Mouse (Mus musculus): ENCODE results near the gene Gja1.
"Not testable (repeated sequence)": the region's sequence is repeated elsewhere in the genome, so short reads cannot be mapped to it uniquely, and the experiment has no call there.

Gene Gja1

DNA sequence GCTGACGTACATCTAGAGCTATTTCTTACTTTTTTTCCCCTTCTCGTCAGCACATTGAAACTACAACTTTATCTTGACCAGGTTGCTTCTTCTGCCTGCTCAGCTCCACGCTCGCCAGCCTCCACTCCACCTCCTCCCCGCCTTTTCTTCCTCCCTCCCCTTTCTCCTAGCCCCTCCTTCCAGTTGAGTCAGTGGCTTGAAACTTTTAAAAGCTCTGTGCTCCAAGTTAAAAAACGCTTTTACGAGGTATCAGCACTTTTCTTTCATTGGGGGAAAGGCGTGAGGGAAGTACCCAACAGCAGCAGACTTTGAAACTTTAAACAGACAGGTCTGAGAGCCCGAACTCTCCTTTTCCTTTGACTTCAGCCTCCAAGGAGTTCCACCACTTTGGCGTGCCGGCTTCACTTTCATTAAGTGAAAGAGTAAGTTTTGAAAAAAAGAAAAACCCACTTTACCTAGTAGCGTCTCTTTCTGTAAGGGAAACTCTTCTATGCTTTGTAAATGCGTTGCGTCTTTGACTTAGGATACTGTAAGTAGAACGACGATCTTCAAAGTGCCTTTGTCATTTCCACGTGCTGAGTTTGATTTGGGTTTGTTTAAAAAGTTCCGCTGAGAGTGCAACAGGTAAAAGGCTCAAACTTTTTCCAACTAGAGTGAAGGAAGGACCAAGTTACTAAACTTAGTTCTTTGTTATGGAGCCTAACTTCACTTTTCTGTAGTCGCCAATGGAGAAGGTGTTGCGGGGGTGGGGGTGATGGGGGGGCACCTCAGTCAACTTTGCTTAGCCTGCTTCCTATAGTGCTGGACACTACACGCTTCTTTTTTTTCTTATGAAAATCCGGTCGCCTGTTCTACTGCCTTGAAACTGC is at the start of gene Gja1:
TSS of gene Gja1 (plus strand) at position 234 of the 869 bp plus-strand sequence.
- peak; percentile 10 for DNase-seq (ENCODE audit: low read depth, low spot score)

DNA sequence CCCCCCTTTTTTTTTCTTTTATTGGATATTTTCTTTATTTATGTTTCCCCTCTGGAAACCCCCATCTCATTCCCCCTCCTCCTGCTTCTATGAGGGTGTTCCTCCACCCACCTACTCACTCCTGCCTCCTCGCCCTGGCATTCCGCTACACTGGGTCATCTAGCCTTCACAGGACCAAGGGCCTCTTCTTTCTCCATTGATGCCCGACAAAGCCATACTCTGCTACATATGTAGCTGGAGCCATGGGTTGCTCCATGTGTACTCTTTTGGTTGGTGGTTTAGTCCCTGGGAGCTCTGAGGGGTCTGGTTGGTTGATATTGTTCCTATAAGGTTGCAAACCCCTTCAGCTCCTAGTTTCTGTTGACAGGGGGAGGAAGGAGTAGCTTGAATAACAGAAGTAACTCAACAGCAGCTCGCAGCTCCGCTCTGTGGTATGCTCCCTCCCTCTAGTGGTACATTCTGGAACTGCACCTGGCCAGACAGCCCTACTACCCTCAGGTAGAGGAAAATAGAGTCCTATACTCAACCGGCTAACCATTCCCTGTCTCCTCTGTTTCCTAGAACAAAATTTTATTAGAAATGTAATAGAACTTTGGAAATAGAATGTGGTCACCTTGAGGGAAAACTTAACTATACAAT is 38.2 kb upstream of the Gja1 start:
- peak; percentile 85 for DNase-seq (ENCODE audit: low read depth, low spot score)

DNA sequence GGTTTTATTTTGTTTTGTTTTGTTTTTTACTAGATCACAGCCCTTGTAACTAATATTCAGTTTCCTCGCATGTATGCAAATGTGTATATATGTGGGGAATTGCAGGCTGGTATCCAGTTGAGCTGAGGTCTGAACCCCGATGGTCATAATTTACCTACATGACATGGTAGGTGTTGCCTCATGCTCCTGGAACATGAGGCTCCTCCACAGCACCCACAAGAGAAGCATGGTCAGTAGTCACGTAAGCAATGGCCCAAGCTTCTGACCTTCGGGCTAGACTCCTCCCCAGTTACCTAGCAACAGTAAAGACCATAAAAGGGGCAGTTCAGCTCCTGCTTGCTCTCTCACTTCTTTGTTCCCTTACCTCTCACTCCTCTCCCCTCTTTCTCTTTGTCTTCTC is 16.7 kb upstream of the Gja1 start:
- DNase-seq (ENCODE audit: low read depth, low spot score): no peak

DNA sequence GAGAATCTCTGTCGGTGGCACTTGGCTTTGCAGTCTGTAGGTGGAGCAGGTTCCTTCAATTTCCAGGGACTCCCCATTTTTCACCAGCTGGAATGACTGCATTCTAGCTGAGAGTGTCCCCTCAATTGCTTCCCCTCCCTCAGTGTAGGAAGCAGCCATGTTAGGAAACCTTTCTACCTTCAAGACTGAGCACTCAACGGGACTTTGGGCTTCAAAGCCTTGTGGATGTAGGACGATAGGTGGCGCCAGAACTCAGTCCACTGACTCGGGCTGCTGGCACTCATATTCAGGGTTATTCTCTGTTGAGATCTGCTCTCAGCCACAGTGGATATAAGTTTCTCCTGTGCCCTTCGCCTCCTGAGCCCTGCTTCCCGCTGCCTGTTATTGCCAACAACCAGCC is 8.1 kb upstream of the Gja1 start:
- DNase-seq (ENCODE audit: low read depth, low spot score): peak; percentile 80

DNA sequence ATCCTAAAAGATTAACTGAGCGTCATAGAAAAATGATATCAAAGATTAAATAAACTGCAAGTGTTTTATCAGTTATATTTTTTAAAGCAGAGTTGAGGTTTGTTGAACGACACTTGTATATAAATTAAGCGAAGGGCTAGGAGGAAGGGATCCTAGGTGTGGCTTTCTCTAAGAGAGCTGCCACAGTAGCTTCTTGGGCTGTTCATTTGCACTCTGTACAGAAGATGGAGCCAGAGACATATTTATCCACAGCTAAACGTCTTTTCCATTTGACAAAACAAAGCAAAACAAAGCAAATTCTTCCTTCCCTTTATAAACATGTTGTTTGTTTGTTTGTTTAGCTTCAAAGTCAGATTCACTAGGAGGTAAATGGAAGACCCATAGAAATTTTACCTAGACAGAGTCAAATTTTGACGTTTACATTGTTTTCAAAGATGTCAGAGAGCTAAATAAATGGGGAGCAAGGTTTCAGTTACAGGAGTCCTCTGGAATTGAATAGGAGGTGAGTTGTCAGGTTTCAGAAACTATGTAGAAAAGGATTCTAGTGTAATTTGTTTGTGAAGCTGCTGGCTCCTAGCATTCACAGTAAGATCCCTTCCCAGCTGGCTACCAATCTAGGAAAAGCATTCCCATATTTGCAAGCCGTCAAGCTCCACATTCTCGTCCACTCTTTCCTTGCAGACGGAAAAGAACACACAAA is 4.0 kb upstream of the Gja1 start:
- peak; percentile 59 for DNase-seq (ENCODE audit: low read depth, low spot score)

DNA sequence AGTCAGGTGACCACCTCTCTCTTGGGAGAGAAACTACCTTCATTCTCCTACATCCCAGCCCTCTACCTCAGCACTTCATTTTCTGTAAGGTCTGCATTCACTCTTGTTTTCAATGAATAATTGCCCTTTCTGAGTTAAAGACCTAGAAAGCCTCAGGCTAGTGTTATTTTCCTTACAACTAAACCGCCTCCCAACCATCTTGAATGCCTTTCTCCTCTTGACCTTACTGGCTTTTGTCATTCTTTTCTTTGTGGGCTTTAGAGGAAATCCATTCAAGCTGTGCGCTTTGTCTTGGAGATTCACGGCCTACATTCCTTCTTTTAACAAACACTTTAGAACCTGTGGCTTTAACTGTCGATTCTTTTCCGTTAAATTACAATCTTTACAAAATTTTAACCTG is 3.0 kb upstream of the Gja1 start:
- no peak for DNase-seq (ENCODE audit: low read depth, low spot score)

DNA sequence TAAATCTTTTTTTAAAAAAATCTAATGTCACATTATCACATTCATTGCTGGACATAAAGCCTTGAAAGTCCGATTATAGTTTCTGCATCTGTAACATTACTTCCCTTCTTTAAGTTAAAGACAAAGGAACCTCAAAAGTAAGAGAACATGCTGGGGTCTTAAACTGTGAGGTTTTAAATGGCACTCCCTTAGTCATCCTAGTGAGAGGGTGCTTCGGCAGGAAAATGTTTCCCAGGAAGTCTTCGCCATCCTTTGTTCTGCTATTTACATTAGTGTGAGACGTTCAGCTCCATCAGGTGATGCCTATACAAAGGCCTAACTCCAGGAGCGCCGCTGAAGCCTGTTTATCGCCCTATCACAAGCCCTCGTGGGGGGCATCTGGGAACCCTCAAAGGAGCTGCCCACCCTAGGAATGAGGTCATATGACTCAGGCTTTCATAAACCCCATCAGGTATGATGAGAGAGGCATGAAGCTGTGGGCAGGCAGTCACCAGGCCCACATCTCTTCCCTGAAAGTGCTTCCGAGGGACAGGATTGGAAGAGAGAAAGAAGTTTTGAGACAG is 1.1 kb upstream of the Gja1 start:
- DNase-seq (ENCODE audit: low read depth, low spot score): no peak

DNA sequence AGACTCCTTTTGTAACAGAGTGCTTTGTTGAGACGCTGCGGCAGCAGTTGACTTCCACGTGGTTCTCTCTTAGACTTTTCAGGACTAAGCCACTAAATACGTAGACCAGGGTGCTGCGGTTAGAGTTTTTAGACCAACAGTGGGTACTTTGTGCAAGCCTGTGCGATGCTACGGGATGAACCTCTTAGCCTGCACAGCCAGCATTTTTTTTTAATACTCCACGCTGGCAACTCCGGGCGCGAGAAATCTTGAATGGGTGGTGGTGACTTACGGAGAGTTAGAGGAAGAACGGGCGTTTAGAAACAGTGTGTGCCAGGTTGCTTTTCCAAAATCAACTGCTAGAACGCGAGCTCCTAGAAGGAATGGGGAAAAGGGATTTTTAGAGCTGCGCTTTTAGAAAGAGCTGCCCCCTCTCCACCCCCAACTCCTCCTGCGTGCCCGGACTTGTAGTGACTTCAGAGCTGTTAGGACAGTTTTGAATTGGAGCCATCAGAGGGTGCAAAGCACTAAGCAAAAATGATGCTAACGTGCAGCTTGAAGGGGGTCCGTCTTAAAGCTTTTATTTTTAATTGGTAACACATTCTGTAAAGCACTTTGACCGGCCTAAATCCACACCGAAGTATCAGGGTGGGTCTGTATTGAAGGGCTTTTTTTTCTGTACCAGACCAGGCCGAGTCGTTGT is 977 bp downstream of the Gja1 start:
- DNase-seq (ENCODE audit: low read depth, low spot score): peak; percentile 6

DNA sequence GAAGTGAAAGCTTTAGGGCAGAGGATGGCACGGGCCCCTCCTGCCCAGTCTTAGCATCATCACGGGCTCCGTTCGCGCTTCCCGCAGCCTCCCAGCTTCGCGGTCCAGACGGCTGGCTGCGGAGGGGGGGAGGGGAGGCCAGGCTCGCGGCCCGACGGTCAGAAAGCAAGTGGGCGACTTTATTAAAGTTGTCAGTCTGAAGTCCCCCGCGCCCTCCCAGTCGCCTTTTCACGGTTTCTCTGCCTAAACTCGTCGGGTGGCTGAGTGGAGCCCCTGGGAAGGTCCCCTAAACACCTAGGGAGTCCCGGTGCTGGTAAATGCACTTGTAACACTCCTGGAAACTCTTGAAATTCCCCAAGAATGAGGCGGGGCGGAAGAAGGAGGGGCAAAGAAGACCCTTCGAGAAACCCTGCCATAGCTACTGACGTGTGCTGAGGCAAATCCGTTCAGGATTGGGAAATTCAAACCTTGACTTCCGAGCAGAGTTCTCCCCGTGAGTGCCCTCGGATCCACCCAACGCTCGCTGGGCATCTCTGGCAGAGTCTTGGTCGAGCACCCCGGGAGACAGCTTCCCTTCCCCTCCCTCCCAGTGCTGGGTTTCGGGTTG is 1.6 kb downstream of the Gja1 start:
- DNase-seq (ENCODE audit: low read depth, low spot score): no peak

DNA sequence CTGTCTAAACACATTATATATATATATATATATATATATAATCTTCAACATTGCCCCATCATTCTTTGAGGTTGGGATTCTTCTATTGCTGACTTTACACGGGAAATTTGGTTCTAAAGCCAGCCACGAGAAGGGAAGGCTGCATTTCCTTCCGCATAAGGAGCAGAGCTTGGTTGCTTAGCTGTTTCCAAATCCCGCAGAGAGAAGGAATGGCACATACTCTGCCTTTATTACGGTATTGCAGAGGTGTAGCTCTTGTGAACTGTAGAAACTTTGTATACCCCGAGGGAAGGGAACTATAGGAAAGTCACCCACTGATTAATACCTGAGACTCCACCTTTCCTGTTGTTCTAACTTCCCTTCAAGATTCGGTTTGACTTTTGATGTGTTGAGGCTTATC is 2.6 kb downstream of the Gja1 start:
- DNase-seq (ENCODE audit: low read depth, low spot score): no peak

DNA sequence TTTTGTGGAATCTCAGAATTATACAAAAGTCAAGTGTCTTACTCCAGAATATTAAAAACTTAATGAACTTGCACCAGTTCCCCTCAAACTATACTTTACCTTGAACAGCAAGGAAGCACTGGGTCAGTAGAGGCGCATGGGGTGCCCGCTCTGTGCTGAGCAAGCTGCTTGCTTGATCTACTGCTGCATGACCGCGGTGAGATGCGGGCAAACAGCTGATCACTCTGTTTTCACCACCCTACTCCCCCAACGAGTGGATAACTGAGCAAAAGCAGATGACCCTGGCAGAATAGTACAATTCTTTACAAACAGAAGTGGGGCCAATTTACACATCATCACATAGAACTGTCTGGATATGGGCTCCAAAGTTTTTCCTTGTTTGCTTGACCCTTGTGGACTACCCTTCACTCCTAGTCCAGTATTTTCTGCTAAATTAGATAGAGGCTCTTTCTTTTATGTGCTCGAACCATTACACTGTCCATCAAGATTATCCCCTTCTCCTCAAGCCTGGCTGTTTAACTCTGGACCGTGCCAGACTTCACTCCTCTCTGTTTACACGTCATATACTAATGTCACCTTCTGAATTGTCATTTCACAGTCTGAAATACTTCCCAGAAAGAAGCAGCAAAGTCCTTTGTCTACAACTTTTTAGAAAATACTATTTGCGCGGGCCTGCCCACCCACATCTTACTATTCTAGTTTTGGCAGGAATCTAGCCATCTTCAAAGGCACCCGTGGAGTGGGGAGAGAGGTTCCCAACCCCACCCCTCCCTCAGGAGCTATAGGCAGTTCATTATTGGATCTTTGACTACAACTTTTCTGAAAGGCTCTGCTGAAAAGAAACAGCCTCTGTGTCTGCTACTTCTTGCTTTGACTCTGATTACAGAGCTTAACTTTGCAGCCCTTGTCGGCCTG is 8.3 kb downstream of the Gja1 start:
- DNase-seq (ENCODE audit: low read depth, low spot score): no peak

DNA sequence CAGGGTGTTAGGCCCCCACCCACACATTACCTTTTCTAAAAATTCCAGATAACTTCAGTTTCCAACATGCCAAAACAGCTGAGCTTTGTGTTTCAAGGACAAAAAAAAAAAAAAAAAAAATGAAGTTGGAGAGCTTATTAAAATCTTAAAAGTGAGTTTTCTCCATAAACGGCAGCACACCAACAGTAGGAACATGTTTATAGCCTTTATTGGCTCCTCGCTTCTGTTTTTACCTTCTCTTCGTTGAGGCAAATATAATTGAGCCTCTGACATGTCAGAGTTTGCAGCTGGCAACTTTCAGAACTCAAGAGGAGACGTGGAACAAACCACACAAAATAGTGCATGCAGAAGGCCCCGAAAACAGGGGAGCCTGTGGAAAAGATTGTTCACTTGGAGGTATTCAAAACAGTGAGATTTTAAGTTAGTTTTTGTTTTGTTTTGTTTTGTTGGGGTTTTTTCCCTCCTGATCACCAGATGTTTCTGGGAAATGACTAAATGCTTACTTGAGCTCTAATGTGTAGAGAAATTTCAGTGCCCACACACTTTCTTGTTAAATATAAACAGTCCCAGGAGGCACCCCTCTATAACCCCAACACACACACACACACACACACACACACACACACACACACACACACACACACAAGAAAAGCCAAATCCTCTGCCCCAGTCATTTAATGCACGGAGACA is 16.1 kb downstream of the Gja1 start:
- no peak for DNase-seq (ENCODE audit: low read depth, low spot score)

DNA sequence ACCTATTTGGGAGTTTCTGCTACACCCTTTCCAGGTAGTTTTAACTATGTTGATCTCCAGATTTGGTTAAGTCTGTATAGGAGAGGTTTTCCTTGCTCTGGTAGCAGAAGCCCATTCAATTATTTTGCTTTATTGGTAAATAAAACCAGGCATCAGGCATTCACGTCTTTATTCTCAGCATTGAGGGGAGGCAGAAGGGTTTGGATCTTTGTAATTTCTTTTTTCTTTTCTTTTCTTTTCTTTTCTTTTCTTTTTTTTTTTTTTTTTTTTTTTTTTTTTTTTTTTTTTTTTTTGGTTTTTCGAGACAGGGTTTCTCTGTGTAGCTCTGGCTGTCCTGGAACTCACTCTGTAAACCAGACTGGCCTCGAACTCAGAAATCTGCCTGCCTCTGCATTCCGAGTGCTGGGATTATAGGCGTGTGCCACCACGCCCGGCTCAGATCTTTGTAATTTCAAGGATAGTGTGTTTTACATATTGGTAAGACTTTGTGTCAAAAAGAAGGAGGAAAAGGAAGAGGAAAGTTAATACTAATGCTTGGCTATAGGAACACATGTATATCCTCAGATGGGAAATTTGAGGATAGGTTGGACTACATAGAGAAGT is 16.8 kb downstream of the Gja1 start:
- DNase-seq (ENCODE audit: low read depth, low spot score): not testable (repeated sequence)

DNA sequence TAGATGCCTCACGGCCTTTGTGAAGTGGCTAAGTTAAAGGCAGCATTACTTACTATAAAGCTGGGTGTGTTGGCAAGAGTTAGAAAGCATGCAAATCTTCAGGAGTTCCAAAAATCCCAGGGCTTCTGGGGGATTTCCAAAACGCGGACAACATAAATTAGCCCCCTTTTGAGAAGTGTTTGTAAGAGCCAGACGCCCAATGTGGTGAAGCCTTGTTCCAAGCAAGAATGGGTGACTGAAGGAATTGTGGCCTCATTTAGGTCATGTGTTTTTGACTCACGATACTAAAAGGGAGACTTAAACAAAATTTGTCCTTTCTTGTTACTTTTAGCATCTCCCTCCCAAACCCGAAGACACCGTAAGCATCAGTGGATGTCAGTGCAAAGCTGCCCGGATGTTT is 20.7 kb downstream of the Gja1 start:
- no peak for DNase-seq (ENCODE audit: low read depth, low spot score)

DNA sequence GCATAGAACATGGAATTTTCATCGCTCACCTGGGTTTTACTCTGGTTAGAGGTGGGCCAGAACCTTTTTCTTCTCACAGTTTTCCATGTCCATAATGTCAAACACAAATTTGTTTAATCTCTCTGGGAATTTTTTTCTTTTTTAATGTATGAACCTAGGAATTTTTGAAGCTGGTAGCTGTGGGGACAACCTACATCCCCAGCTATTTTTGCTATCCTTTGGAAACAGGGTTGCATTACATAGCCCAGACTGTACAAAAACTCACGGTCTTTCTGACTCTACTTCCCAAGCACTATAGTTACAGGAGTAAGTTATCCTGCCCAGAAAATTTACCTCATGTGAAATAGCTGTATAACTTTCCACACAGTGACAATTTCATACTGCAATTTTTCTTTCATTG is 21.2 kb downstream of the Gja1 start:
- DNase-seq (ENCODE audit: low read depth, low spot score): no peak

DNA sequence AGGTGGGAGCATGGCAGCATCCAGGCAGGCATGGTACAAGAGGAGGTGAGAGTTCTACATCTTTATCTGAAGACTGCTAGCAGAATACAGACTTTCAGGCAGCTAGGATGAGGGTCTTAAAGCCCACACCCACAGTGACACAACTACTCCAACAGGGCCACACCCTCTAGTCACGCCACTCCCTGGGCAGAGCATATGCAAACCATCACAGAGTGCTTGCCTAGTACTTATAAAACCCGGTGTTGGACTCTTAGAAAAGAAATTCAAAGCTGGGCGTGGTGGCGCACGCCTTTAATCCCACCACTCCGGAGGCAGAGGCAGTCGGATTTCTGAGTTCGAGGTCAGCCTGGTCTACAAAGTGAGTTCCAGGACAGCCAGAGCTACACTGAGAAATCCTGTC is 24.3 kb downstream of the Gja1 start:
- not testable (repeated sequence) for DNase-seq (ENCODE audit: low read depth, low spot score)

DNA sequence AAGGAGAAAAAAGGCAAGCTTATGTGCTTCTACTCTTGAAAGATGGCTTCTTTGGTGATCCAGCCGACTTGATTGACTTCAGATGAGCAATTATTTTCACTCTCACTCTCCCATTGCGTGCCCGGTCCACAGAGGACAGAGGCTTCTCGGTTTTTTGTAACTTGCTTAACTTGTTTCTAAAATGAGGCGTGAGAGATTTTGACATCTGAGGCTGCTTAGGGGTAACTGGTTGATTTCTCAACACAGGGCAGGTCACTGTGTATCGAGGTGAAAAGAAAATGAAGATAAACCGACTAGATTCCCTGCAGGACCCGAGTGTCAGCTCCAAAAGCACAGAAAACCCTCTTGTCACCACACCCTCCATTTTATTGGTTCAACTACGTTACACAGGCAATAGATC is 28.8 kb downstream of the Gja1 start:
- no peak for DNase-seq (ENCODE audit: low read depth, low spot score)

DNA sequence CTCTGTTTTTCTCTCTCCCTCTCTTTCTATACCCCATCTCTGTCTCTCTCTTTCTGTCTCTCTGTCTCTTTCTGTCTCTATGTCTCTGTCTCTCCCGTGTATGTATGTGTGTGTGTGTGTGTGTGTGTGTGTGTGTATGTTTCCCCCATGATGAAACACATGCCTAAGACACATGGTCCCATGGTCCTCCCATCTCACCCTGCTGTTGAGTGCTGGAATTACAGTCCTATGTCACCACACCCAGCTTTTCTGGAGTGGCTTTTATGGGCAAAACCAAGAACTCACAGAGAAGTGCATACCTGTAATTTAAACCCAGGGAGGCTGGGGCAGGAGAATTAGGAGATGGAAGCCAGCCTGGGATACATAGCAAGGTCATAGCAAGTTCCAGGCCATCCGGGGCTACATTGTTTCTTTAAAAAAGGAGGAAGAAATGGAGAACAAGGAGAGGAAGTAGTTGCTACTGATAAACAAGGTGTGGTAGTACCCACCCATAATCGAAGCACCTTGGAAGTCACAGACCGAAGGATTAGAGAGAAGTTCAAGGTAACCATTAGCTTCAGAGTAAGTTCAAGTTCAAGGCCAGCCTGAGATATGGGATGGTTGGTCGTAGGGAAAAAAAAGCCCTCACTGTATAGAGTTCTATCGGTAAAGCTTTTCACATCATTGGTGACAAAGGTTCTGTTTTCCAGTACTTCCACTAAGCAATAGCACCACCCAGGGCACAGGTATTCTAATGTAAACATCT is 29.4 kb downstream of the Gja1 start:
- no peak for DNase-seq (ENCODE audit: low read depth, low spot score)
